Mouse (Mus musculus) lung, adult 2 months (tissue): Measurements from ENCODE around the gene B830017H08Rik. TPM values are rescaled to one million over a fixed set of nuclear protein-coding genes. Genes with fewer than 3 reads are reported as not detected.

ENCODE experiments used
- DNase-seq: peaks from one replicate; pipeline ENCODE4 v3.0.0; 2022
- H3K4me1 ChIP-seq: fragments of 200-500 bp; 2 replicates; pipeline ENCODE4 v1.6.1; 2011; ENCODE audit warnings: low read length; ENCODE audit not compliant: control insufficient read depth, insufficient read depth
- H3K4me3 ChIP-seq: fragments of 200-500 bp; replicated peaks from 2 replicates; pipeline ENCODE3; 2011; ENCODE audit warnings: low read depth, mild to moderate bottlenecking, control low read depth, low read length; ENCODE audit errors: extremely low read depth
- CTCF ChIP-seq: fragments of 200-500 bp; IDR thresholded peaks from 2 replicates; pipeline ENCODE4 v1.5.1; 2011; ENCODE audit warnings: mild to moderate bottlenecking, low read length, control low read depth; ENCODE audit not compliant: insufficient read depth
- POLR2A ChIP-seq: fragments of 200-500 bp; IDR thresholded peaks from 2 replicates; pipeline ENCODE4 v1.6.1; 2011; ENCODE audit warnings: low read depth, mild to moderate bottlenecking, control low read depth, low read length, borderline replicate concordance; ENCODE audit errors: extremely low read depth
- WGBS: fragments of 180-500 bp; shearing (Covaris S2); methylation state at CpG from one replicate; pipeline ENCODE4 v1.1.7; 2018; 5-methylcytosine and 5-hydroxymethylcytosine counted together
- polyA plus RNA-seq: library from polyadenylated mRNA; depleted of rRNA; stranded (reverse); fragments of >200 nt; gene quantifications from 2 replicates; pipeline ENCODE4 v1.2.3, GENCODE M21; 2012; rRNA removed

B830017H08Rik gene
- polyA plus RNA-seq, 1 experiment: 0.08 TPM

DNA sequence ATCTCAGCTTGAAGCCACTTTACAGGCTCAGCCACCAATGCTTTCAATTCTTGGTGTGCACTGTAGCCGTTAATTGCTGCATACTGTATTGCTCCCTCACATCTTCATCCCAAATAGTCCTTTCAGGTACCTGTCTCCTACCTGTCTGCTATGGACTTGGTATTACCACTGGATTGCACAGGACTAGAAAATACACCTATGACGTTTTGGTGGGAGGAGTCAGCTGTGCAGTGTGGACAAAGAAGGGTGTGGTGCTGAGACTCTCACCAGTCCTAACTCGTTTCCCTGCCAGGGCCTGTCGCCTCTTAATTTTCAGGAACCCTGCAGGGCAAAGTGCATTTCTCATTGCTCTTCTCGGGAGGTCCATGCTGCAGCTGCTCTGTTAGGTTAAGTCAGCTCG is 32.8 kb downstream of the B830017H08Rik start:
- H3K4me1 ChIP-seq: no peaks in the 10 kb centered on the region; the same call in 1 of the 2 replicates
- WGBS: 51% methylated on average over 6 of the region's 6 CpGs
- TF ChIP-seq POLR2A (no peak), CTCF (no peak)
- no peak overlapping the region for H3K4me3 ChIP-seq
- no peak for DNase-seq

DNA sequence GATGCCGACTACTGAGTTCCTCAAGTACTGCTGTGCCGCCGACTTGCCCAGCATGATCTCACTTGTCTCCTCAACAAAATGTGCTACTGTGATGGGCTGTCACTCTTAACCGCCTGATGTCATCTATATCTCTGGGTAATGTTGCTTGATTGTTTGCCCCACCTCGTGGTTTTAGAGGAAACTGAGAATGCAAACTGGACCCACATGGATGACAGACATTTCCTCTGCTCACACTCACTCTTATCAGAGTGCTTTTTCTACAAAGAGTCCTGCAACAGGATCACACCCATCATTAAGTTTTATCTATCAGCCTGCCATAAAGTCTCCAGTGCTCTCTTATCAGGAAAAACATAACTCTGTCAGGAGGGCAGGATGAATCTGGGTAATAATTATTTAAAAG is 38.3 kb downstream of the B830017H08Rik start:
- TF ChIP-seq CTCF (no peak), POLR2A (no peak)
- H3K4me3 ChIP-seq: no peak overlapping the region
- DNase-seq: no peak
- H3K4me1 ChIP-seq: peaks cover 3% of the 10 kb centered on the region; the same call in 1 of the 2 replicates
- 59% methylated on average over 5 of the region's 5 CpGs for WGBS

DNA sequence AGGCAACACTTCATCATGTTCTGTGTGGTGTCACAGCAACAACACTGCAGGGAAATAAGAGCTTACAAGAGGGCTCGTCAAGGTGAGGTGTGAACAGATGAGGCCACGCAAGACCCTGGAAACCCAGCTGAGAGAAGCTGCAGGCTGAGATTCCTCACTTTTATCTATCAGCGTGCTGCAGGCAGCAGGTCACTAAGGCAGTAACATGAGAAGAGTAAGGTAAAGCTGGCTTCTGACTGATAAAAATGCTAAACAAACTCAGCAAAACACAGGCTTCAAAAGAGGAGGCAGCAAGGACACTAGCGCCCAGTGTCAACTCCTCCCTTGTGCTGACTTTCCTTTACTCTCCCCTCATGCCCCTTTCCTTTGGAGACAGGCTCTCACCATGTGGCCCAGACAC is 40.1 kb downstream of the B830017H08Rik start:
- DNase-seq: no peak
- TF ChIP-seq POLR2A (no peak), CTCF (no peak)
- H3K4me3 ChIP-seq: no peak overlapping the region
- WGBS: 62% methylated on average over 4 of the region's 4 CpGs
- H3K4me1 ChIP-seq: peaks cover 3% of the 10 kb centered on the region; the same call in 1 of the 2 replicates

DNA sequence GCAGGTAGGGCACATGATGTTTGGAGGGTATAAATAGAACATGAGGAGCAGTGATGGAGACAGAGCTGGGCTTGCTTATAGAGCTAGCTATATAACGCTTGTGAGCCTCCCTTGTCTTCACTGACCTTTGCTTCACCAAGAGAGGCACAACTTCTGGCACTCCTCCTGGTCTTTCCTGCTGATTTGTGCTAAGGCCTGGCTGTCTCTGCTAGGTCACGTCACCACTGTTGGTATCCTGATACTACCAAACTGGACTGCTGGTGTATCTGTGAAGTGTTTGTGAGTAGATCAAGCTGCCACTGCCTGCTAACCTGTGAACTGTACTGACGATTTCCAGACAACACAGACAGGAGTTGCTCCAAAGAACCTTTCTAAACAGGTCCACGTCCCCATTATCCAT is 42.3 kb downstream of the B830017H08Rik start:
- no peak for TF ChIP-seq POLR2A
- no peak for TF ChIP-seq CTCF
- DNase-seq: no peak
- H3K4me3 ChIP-seq: no peak overlapping the region
- 65% methylated on average over 4 of the region's 4 CpGs for WGBS
- H3K4me1 ChIP-seq: peaks cover 3% of the 10 kb centered on the region; the same call in 1 of the 2 replicates

DNA sequence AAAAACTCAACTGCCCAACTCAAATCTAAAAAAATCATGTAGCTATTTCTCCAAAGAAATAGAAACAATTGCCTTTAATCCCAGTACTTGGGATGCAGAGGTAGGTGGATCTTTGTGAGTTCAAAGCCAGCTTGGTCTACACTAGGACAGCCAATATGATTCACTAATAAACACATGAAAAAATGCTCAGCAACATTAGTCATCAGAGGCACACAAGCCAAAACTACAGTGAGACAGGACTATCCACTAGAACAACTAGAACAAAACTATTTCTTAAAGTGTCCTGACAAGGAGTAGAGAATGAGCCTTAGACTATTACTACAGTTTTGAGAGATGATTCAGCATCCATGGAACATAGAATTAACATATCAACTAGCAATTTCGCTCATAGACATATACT is 43.2 kb downstream of the B830017H08Rik start:
- no peak for DNase-seq
- 98% methylated on average over 1 of the region's 1 CpGs for WGBS
- Histone ChIP-seq H3K4me3 (no peak overlapping the region), H3K4me1 (peaks cover 3% of the 10 kb centered on the region; the same call in 1 of the 2 replicates)
- TF ChIP-seq POLR2A: no peak
- TF ChIP-seq CTCF: no peak

DNA sequence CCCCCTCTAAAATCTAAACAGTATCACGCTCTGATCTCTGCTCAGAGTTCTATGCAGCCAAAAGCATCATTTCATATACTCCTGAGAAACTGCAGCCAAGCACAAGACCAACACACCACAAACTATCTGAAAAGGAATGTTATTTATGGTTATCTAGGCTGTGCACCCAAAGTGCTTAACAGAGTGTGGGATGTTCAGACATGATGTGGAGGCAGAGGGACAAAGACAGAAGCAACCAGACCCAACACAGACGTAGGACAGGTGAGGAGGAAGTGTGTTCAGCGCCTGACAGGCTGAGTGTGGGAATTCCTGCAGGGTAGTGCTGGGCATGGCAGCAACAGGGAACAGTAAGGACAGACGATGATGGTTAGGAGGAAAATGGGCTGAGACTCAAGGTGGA is 46.6 kb downstream of the B830017H08Rik start:
- WGBS: 76% methylated on average over 4 of the region's 4 CpGs

DNA sequence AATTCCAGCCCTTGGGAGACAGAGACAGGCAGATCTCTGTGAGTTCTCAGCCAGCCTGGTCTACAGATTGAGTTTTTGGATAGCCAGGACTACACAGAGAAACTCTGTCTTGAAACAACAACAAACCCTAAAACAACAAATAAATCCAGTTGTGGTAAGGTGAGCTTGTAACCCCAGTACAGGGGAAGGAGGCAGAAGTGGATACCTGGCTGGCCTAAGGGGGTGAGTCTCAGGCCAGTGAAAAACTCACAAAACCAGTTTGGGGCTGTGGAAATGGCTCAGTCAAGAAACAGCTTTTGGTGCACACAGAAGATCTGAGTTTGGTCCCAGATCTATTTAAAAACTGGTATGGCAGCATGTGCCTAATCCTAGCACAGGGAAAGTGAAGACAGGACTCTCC is 49.3 kb downstream of the B830017H08Rik start:
- Histone ChIP-seq H3K4me3 (no peak overlapping the region), H3K4me1 (peaks cover 2% of the 10 kb centered on the region; the same call in 1 of the 2 replicates)
- TF ChIP-seq POLR2A: no peak
- no peak for TF ChIP-seq CTCF
- no peak for DNase-seq

More for the DNA sequence above, 46.6 kb downstream of the B830017H08Rik start:
- Histone ChIP-seq H3K4me1 (peaks cover 5% of the 10 kb centered on the region; the same call in 1 of the 2 replicates), H3K4me3 (no peak overlapping the region)
- TF ChIP-seq POLR2A: no peak
- no peak for TF ChIP-seq CTCF
- DNase-seq: no peak

DNA sequence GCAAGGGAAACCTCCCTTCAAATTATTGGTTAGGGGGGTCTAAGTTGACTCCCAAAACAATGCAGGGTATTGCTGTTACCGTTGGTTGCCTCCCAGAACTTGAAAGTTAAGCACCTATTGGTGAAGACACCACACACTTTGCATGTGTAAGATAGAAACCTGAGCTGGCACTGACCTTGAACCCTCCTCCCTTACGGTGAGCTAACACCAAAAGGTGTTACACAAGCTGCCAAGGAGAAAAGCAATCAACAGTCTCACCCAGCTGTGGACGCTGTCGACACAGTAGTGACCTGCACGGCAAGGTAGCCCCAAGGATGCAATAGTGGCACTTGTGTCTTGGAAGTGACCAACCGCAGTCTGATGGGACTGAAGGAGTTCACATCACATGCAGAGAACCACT is 51.2 kb downstream of the B830017H08Rik start:
- no peak for DNase-seq
- H3K4me1 ChIP-seq: peaks cover 2% of the 10 kb centered on the region; the same call in 1 of the 2 replicates
- WGBS: 65% methylated on average over 6 of the region's 6 CpGs
- TF ChIP-seq POLR2A: no peak
- no peak overlapping the region for H3K4me3 ChIP-seq

Other genes with a start within 250 kb of the B830017H08Rik start
- gene Slc7a4, start 249.9 kb upstream of the B830017H08Rik start, polyA plus RNA-seq: 35.7 and 38.4 TPM in 2 replicates
- 50.4 and 62.5 TPM in 2 replicates for gene Smpd4, start 213.8 kb upstream of the B830017H08Rik start, polyA plus RNA-seq
- 4.9 and 7.0 TPM in 2 replicates for gene Ccdc74a, start 186.7 kb upstream of the B830017H08Rik start, polyA plus RNA-seq
- gene Med15, start 100.2 kb upstream of the B830017H08Rik start, polyA plus RNA-seq: 96.9 and 109 TPM in 2 replicates
- gene Klhl22, start 73.5 kb upstream of the B830017H08Rik start, polyA plus RNA-seq: 39.4 and 42.0 TPM in 2 replicates
- gene Scarf2, start 35.8 kb upstream of the B830017H08Rik start, polyA plus RNA-seq: 215 and 266 TPM in 2 replicates
- 7.5 and 9.4 TPM in 2 replicates for gene Car15, start 5.2 kb downstream of the B830017H08Rik start, polyA plus RNA-seq
- 1.5 and 1.7 TPM in 2 replicates for gene Gm20518, start 58.5 kb downstream of the B830017H08Rik start, polyA plus RNA-seq
- 0.07 and 0.09 TPM in 2 replicates for gene Tssk1, start 61.1 kb downstream of the B830017H08Rik start, polyA plus RNA-seq
- 138 and 144 TPM in 2 replicates for gene Dgcr2, start 65.4 kb downstream of the B830017H08Rik start, polyA plus RNA-seq
- gene Tssk2, start 65.5 kb downstream of the B830017H08Rik start, polyA plus RNA-seq: not detected in 2 replicates
- 17.5 and 22.8 TPM in 2 replicates for gene Ess2, start 78.2 kb downstream of the B830017H08Rik start, polyA plus RNA-seq
- gene Gsc2, start 81.9 kb downstream of the B830017H08Rik start, polyA plus RNA-seq: not detected in 2 replicates
- gene Slc25a1, start 95.1 kb downstream of the B830017H08Rik start, polyA plus RNA-seq: 166 and 199 TPM in 2 replicates
- not detected in 2 replicates for gene Vpreb2, start 147.3 kb downstream of the B830017H08Rik start, polyA plus RNA-seq
- 54.6 and 59.2 TPM in 2 replicates for gene Dgcr6, start 219.7 kb downstream of the B830017H08Rik start, polyA plus RNA-seq